Mouse (Mus musculus): ENCODE data around the gene Atg10.
"Not testable (repeated sequence)": the region's sequence is repeated elsewhere in the genome, so short reads cannot be mapped to it uniquely, and the experiment has no call there.

Gene Atg10

DNA sequence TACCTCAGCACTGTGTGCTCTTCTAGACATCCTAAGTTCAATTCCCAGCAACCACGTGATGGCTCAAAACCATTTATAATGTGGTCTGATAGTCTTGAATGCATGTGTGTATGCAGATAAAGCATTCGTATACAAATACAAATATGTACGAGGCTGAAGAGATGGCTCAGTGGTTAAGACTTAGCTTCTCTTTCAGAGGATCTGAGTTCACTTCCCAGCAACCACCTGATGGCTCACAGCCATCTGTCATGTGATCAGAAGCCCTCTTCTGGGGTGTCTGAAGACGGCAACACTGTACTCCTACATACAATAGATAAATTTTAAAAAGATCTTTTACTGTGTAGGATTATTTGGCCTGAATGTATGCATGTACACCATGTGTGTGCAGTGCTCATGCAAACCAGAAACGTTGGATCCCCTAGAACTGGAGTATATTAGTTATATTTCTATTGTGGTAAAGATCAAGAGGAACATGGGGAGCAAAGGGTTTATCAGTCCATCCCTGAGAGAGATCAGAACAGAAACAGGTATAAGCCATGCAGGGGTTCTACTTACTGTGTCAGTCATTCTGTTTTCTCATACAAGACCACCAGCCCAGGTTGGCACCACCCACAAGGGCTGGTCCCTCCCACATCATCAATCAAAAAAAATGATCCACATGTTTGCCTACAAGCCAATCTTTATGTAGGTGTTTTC is 296.7 kb downstream of the Atg10 start:
- DNase-seq, result no peak

DNA sequence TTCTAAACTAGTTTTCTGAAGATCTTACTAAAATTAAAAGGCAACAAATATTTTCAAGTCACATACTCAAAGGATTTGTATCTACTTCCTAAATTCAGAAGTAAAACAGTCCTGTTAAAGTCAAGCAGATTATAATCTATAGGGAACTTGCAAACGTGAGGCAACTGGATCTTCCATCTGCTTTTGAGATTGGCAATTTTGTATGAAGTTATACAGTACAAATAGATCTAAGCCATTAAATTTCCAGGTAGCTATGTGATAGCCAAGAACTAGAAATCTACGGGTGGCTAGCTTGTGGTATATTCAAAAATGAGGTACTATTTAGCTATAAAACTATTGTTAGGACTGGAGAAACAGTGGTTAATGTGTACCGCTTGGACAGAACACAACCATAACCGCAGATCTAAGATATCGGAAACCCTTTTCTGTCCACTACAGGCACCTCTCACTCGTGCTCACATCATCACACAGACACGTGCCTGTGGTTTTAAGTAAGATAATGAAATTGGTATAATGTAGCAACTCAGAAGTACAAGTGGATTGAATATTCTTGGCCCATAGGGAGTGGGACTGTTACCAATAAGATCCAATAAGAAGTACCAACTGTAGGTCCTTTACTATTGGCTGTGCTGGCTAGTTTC is 297.5 kb downstream of the Atg10 start:
- DNase-seq, result no peak

DNA sequence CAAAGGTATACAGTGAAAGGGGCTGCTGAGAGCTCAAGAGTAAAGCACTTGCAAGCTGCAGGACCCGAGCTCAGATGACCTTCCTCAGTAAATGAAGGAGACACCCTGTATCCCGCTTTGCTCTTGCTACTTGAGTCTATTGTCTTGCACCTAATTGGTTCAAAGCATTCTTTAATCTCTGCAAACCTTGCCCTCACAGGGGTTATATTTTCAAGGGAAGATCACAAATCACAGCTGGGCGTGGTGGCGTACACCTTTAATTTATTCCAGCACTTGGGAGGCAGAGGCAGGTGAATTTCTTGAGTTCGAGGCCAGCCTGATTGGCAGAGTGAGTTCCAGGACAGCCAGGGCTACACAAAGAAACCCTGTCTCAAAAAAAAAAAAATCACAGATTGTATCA is 298.6 kb downstream of the Atg10 start:
- no peak for DNase-seq

DNA sequence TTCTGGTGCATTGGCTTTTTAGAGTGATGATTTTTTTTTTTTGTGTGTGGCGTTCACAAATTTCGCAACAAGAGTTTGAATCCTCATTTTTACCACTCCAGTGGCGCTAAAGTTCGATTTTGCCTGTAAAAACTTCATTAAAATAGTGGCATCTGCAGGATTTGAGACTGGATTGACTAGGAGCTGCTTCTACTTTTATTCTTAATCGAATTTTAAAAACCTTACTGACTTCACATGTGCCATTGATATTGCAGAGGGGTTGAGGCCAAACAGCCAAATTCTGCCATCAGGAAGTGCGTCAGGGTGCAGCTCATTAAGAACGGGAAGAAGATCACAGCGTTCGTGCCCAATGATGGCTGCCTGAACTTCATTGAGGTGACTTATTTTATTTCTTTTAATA is 299.7 kb downstream of the Atg10 start:
- DNase-seq, result no peak

DNA sequence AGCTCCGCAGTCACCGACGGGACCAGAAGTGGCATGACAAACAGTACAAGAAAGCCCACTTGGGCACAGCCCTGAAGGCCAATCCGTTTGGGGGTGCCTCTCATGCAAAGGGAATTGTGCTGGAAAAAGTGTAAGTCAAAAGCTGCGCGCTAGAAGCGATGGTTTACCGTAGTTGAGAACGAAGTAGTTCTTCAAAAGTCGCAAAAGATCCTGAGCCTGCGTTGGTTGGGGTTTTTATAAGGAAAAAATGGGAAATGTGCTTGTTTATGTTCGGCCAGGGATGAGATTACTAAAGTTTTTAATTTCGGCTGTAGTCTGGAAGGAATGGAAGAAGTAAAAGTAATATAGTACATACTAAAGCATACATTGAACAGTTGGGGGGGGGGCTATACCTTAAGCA is 300.2 kb downstream of the Atg10 start:
- DNase-seq, result not testable (repeated sequence)

DNA sequence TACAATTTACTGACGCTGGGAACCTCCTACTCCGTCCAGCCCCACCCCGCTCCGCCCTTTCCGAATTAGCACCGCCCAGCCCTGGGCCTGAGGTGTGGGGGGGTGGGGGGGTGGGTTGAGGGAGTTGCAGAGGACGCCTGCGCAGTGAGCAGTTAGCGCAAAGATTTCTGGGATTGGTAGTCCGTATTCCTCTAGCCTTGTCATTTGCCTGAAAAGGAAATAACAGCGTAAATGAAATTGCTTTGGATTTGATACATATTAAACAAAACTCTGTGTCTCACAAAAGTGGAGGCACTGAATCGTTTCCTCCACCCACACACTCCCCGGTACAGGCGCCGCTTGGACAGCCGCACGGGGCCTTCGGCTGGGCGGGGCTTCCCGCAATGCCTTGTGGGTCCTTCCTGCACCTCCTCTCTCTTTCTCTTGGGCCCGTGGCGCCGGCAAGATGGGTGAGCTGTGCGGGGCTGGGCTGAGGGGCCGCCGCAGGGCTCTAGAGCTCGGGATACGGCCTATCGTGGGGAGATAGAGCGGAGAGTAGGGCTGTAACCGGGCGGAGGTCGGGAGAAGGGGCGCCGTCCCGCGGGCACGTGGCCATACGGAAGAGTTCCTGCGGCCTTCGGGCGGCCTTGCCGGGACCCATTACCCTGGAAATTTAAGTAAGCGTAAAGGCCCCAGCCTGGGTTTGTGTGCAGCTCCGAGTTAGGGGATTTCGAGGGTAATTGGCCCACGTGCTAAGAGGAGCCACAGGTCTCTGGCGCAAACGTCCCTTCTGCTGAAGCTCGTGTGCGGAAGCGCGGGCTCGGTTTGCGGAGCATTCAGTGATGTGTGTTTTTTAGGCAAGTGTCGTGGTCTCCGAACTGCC is 300.8 kb downstream of the Atg10 start, which contains the start of gene Rps23:
TSS of gene Rps23 (plus strand) at position 208 of the 862 bp plus-strand sequence.
- DNase-seq, result peak; percentile 90

DNA sequence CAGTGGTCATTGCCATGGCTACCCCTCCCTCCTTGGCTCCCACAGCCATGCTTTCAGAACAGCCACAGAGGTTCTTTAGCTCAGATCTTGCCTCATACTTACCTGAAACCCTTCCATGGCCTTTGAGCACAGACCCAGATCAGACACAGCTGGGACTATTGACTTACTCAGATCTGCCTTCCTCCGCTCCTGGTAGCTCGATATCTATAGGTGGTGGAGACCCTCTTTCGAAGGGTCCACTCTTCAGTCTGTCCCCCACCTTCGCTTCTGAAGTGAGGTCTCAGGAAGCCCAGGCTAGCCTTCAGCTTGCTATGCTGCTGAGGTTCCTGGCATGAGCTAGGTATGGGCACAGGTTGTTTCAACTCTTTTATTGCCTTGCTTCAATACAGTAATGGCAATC is 309.0 kb downstream of the Atg10 start:
- DNase-seq, result no peak

DNA sequence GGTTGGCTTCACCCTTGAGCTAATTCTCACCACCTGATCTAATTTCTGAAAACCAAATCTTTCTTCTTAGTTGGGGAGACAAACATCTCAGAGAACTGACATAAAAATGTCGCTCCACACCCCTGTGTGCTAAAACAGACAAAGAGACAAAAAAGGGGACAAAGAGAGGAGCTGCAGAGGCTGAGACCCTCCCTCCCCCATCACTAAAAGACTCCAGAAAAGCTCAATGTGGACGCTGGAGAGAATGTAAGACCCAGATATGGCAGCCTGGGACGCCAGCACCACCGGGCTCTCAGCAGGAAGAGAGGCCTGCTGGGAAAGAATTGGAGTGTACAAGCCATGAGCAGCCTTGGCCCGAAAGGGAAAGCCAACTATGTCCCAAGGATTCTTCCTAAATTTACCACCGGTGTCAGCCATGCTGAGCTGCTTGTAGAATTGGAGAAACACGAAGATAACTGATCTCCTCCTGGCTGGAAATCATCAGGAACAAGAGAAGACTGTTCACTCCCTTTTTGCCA is 310.0 kb downstream of the Atg10 start:
- DNase-seq, result no peak

DNA sequence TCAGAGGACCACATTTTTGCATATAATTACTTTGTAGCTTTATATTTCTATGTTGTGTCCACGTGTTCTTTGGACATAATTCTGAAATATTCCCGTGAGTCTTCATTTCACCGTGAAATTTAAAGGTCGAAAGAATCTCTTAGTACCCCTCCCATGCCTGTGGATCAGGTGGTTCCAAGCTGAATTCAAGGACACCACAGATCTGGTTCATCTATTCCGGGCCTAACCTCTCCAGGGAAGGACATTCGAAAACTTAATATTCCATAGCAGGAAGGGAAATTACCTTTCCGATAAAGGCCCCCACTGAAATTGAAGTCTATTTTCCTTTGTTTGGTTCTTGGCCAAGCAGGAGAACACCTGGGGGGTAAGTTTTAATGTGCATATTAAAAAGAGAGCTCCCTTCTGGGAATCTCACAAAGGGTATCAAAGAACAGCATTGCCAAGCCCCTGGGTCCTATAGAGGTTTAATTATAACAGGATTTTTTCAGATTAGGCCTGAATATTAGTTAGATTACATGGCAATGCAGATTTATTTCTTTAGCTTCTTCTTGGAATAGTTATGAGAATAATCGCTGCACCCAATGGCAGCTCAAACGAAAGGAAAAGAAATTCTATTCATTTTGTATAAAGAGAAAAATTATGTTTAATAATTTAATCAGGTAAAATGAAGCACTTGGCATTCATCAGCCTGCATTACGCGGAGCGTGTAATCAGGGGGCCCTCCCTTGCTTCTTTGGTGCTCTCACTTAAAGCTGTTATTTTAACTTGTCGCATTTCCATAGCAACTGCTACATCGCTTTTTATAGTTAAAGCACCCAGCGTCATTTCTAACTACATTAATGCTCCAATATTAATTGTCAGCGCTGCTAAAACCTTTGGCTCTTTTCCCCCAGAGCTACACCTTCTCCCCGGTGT is 310.8 kb downstream of the Atg10 start:
- no peak for DNase-seq

DNA sequence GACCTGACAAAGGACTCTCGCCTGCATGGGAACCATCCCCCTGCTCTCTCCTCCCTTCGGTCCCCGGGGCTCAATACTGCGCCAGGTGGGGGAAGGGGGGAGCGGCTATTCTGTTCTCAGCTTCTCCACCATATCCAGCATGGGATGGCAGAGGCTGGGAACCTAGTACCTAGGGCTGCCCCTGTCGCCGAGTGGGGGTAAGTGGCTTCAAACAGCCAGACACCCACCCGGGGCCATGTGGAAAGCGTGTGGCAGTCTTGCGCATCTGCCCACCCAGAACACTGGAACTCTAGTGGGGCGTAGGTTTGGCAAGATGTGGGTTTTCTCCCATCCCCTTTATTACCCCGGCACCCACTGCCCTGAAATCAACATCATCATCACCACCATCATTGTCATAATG is 316.4 kb downstream of the Atg10 start:
- DNase-seq, result no peak

DNA sequence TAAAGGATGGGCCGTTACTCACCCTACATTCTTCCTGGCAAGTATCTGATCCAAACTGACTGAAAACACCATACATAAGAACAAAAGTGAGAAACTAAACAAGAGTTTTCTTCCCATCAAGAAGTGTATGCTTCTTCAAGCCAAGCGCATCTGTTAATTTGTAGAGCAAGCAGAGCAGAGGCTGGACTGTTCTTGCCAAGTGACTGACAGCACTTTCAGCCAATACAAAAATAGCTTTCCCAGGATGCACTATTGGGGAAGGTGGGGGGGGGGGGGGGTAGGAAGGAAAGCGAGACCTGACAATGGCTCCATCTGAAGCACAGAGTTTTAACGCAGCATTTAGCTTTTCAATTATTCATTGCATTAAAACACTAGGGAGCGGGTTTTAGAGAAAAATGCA is 318.6 kb downstream of the Atg10 start, which contains the start of gene Atp6ap1l:
TSS of gene Atp6ap1l (minus strand) at position 180 of the 400 bp plus-strand sequence.
- DNase-seq, result no peak

DNA sequence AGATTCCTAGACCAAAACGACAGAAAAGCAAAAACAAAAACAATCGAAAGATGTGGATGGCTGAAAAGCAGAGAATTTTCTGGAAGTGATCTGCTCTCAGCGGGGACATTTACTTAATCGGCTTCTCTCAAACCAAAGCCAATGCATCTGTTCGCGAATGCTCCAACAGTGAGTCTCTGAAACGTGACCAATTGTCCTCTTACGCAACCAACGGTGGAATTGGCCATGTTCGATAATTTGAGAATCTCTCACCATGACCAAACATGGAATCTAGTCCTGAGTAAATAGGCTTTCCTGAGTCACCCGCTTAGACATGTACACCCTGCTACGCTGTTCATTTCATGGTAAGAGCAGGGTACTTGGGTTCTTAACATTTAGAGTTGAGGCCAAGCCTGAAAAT is 326.9 kb downstream of the Atg10 start:
- no peak for DNase-seq

DNA sequence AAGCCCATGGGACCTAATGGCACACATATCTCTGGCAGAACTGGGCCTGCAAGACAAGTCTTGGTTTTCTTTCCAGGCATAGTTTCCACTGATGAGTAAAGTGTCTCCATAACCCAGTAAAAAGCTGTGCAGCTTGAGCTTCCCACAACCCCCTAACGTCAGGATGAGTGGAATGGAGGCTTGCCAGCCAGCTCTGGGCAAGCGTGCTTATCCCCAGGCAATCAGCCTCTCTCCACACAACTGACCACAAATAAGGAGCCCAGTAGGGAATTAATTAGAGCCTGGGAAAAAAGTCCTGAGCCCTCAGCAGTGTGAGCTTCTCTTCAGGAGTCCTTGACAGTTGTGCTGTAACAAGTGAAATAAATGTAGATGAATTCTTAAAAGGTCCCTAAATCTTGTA is 327.7 kb downstream of the Atg10 start:
- peak; percentile 9 for DNase-seq

DNA sequence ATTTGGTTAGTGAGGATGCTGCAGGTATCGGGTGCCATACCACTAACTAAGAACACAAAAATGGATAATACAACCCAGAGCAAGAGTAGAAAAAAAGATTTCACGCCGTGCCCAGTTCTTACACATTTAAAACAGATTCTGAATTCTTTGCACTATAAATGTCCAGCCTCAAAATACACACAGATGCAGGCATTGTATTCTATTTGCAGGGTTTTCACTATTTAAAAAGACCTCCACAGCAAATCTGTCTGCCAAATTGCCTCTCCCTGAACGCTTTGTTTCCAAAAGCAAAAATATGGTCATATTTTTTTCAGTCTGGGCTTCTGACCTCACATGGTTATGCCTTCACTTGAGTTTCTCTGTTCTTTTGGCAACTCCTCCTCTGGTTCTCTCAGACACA is 328.9 kb downstream of the Atg10 start:
- no peak for DNase-seq

DNA sequence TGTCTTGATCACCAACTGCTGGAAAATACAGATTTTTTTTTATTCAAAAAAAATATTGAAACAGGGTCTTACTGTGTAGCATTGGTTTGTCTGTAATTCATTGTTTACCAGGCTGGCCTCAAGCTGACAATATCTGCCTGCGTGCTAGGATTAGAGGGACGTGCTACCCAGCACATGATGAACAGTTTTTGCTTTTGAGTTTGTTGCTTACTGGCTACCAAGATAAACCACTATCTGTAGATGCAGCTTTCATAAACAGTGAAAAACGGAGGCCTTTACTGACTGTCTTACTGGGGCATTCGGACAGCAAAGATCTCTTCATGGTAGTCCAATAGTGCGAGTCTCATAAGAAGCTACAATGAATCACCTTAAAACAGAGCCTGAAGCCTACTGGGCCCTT is 333.7 kb downstream of the Atg10 start:
- no peak for DNase-seq

DNA sequence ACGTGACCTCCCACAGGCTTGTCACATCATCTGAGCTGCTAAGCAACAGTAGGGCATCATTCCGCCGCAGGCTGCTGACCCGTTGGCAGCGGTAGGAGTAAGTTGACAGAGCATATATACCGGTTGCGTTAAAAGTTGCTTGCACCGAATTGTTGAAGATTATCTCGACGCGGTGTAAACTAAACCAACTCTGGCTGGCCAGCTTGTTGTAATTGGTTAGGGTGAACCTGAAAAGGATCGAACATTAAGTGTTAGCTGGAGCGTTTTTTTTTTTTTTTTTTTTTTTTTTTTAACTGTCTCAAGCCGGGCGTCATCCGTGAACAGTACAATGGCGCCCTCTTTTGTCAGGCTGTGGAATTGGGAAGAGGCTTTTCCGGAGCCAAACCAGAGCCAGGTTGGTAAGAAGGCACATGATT is 337.2 kb downstream of the Atg10 start:
- DNase-seq, result peak; percentile 46

DNA sequence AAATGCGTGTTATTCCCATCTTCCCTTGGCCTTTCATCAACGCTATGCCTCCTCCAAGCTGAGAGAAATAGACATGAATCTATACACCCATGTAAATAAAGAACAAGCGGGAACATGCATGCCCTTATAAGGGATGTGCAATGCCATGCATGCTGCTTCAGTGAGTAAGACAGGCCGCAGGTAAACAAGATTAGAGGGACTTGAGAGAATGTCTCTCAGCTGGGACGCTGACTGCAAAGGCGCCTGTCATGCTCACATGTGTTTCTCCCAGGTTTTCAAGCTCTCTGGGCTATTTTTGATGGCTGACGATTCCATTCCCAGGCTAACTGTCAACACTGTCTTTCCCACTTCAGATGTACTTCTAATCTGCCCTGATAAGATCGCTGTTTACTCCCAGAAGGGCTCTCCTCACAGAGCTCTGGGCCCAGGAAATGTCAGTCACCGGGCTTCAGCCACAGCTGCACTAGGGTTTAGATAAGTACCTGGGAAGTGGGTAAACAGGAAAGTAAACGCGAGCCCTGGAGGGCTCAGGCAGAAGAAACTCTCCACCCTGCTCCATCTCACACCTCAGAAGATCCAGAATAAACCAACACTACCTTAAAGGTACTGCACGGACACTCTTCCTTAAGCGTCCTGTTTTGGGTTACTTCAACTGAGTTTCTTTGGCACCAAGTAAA is 337.8 kb downstream of the Atg10 start:
- no peak for DNase-seq

All from cerebellum, adult 8-10 months (tissue).